Mouse (Mus musculus) thymus, postnatal 14 days (tissue): ENCODE data around the gene Arx.
A peak's percentile ranks its signal among the peaks of the same experiment; 100 is the strongest.

Experiments
- DNase-seq: peaks from one replicate; pipeline ENCODE4 v3.0.0; 2021

Arx gene

GRCm38 (mm10) chrX:93286291-93286893 lies at the start of gene Arx:
Gene Arx (plus strand): TSS chrX:93286445.
- DNase-seq = peak; percentile 74

- DNase-seq = no peak
These were observed 34.9 kb upstream of the Arx start for GRCm38 (mm10) chrX:93251329-93251728.

- no peak for DNase-seq
These were observed 10.6 kb upstream of the Arx start for GRCm38 (mm10) chrX:93275689-93276088.

GRCm38 (mm10) chrX:93279940-93280339 lies 6.3 kb upstream of the Arx start:
- DNase-seq = no peak

GRCm38 (mm10) chrX:93281028-93281723 lies 5.1 kb upstream of the Arx start:
- DNase-seq = peak; percentile 56

GRCm38 (mm10) chrX:93281756-93282155 lies 4.5 kb upstream of the Arx start:
- no peak for DNase-seq

GRCm38 (mm10) chrX:93285091-93285490 lies 1.2 kb upstream of the Arx start:
- no peak for DNase-seq

- DNase-seq = no peak
These were observed 2.1 kb downstream of the Arx start for GRCm38 (mm10) chrX:93288339-93288738.

GRCm38 (mm10) chrX:93289076-93289475 lies 2.8 kb downstream of the Arx start:
- DNase-seq = no peak

- no peak for DNase-seq
These were observed 3.7 kb downstream of the Arx start for GRCm38 (mm10) chrX:93289851-93290380.

- DNase-seq = no peak
These were observed 5.8 kb downstream of the Arx start for GRCm38 (mm10) chrX:93292031-93292430.

- no peak for DNase-seq
These were observed 8.7 kb downstream of the Arx start for GRCm38 (mm10) chrX:93294736-93295490.

- no peak for DNase-seq
These were observed 9.6 kb downstream of the Arx start for GRCm38 (mm10) chrX:93295819-93296218.

GRCm38 (mm10) chrX:93297001-93297441 lies 10.8 kb downstream of the Arx start:
- no peak for DNase-seq

- no peak for DNase-seq
These were observed 12.9 kb downstream of the Arx start for GRCm38 (mm10) chrX:93299046-93299626.

GRCm38 (mm10) chrX:93299771-93300170 lies 13.5 kb downstream of the Arx start:
- no peak for DNase-seq

GRCm38 (mm10) chrX:93300183-93300815 lies 14.1 kb downstream of the Arx start:
- DNase-seq = no peak

- no peak for DNase-seq
These were observed 15.6 kb downstream of the Arx start for GRCm38 (mm10) chrX:93301798-93302197.

GRCm38 (mm10) chrX:93305780-93306179 lies 19.5 kb downstream of the Arx start:
- no peak for DNase-seq

- no peak for DNase-seq
These were observed 31.3 kb downstream of the Arx start for GRCm38 (mm10) chrX:93317577-93317976.

GRCm38 (mm10) chrX:93319979-93320378 lies 33.7 kb downstream of the Arx start:
- no peak for DNase-seq

GRCm38 (mm10) chrX:93321336-93321735 lies 35.1 kb downstream of the Arx start:
- no peak for DNase-seq
